Mouse (Mus musculus) frontal cortex, postnatal 10 days (tissue): ENCODE data around the gene Gzf1.
A peak's percentile ranks its signal among the peaks of the same experiment; 100 is the strongest.

ENCODE experiments used
- DNase-seq, 2 experiments: peaks; one replicate each; pipeline ENCODE4 v3.0.0; 2022; ENCODE audit warnings: low spot score in 2 of 2, mixed read lengths in 1 of 2

Gene Gzf1

DNA sequence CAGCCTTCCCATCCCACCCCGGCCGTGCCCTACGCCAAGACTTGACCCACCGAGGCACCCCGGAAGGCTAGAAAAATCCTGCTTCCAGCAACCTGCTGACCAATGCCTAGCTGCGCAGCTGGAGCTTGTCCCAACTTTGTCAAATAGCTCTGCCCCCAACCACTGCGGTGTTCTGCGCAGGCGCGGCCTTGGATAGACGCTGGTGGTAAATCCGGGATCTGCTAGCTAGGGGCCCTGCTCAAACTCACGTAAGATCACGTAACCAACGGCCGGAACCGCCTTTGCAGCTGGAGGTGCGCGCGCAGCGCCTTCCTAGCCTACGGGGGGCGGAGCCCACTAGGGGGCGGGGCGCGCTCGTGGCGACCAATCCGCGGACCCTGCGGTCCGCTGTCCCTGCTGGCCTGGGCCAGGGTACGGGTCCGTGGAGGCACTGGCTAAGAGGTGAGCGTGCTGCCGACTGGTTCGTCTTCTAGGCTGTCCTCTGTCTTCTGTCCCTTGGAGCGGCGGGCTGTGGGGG lies at the start of gene Gzf1:
Gzf1 (plus strand) TSS at position 249 of the 517 bp plus-strand sequence.
- DNase-seq: peak; percentile 98

DNA sequence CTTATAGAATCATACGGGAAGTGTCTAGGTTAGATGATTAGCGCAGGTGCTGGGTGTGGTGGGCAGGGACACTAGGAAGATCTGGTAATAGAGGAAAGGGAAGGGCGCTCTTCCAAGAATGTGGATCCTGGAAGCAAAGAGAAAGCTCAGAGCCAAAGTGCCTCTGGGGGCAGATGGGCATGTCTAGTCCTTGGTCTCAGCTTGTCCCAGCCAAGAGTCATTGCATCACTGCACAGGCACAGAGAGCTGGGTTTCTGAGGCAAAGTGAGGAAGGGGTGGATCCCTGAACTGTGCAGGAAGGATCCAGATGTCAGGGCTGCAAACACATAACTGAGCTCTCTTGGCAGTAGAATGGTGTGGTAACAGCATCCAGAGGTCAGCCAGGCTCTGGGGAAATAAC lies 49.2 kb upstream of the Gzf1 start:
- DNase-seq: no peak

DNA sequence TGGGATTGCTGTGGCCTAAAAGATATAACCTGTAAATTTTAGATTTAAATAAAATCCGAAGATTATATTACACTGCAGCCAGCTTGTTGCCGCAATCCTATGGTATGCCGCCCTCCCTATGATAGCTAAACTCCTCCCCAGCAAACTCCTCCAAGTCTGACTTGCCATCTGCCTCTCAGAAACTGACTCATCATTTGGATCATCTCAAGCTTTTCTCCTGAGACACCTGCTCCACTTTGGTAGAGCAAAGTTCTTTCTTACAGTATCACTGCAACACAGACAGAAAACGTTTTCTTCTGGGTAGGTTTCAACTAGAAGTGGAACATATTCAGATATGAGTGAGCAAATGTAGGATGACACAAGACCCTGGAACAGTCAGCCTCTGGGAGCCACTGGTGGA lies 46.4 kb upstream of the Gzf1 start:
- no peak for DNase-seq

DNA sequence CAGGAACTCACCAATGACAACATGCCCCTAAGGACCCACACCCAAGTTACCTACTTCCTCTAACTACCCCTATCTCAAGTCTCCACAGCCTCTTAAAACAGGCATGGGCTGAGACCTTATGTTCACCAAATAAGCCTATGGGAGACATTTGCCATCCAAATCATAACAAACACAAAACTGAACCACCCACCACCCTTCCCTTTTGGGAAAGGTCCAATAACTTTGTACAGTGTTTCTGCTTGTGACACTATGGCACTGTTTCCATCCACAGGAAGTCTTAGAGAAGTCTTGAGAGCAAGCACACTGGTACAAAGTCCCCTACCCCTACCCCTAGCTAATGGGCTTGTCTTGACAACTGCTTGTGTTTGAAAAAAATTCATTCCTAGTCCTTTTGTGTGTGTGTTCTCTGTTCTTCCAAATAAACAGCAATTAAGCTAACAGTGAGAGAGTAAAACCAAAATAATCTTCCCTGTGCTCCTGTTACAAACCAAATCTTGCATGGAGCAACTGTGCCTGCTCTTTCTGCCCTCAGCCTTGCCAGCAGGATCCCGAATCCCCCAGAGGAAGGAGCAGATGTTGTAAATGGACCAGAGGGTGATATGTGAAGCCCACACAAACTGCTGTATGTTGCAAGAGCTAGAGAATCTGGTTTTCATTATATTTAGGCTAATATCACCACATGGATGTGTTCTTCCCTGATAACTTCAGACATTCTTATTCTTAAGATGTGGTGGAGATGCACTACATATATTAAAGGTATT lies 38.0 kb upstream of the Gzf1 start:
- DNase-seq: no peak

DNA sequence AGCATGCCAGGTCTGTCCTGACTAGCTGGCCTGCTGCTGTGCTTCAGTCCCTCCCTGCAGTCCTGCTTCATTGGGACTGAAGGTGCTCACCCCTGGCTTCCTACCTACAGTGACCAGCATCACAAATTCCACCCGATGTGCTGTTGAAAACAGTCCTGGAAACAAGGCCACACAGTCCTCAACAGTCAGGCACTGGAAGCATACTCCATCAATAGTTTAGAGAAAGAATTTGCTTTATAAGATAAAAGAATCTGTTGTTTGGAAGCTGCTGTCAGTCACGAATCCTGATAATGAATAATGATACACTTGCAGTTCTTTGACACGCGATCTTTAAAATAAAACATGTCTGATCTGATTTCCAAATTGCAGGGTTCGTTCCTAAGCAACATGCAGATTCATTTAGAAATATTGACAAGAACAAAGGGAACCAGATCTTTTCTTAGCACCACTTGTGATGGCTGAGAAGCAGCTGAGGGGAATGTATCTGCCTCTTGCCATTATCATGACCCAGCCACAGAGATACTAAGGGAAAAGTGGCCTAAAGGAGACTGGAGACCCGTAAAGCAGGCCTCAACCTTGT lies 36.3 kb upstream of the Gzf1 start:
- DNase-seq: no peak

DNA sequence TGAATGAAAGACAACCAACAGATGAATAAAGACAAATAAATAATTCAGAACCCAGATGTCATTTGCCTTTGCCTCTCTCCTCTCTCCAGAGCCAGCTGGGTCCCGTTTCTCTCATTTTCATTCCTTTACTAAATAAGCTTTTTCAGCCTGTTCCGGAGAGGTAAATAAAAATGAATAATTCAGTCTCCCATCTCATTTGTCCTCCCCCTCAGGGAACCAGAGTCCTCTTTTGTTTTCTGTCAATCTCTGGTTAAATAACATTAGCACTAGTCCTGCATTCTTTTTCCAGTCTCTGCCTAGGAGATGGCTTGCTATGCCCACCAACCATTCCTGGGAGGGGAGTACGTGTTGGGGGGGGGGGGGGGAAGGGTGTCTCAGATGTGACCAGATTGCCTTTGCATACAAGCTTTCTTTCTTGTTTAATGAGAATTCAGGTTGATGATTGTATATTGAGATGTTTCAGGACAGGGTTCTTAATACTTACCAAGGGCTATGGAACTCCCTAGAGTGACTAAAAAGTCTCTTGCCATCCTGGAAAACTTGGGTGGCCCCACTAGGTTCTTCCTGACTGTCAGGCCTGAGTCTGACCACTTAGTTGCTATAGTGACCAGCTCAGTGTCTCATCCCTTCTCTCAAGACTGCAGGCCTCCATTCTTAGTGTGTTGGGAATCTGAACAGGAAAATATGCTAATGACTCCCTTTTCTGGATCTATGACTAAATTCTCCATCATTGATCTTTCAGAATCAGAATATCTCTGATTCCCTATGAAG lies 30.1 kb upstream of the Gzf1 start:
- DNase-seq: no peak

DNA sequence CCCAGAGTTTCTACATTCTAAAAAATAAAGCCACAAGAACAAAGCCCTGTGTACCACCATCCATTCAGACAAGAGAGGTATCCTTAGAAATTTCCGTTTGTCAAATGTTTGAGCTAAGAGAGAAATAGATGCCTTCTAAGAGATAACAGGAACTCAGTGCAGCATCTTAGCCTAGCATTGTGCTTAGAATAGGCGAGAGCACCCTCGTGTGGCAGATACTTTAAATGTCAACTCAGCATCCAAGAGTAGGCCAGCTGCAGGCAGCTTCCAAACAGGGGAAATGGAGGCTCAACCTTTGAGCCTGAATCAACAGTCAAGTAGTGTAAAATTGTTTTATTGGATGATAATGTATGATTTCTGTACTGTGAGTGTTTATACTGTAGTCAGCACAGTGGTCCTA lies 25.9 kb upstream of the Gzf1 start:
- peak; percentile 40 to 74 for DNase-seq

DNA sequence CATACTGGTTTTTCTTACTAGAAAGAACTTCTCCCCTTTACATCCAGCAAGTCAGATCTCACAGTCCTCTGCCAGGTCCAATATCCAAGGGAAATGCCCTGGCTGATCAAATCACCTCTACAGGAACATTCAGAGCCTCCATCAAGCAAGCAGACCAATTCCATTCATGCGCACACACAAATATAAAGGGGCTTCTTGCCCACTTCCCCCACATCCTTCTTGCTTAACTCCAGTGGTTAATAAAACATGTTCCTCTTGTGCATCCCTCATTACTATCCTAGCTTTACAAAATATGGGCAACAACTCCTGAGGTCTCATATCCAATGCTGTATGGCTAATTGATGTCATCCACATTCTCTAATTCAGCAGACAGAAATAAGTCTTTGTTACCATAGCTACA lies 17.4 kb upstream of the Gzf1 start:
- no peak for DNase-seq

DNA sequence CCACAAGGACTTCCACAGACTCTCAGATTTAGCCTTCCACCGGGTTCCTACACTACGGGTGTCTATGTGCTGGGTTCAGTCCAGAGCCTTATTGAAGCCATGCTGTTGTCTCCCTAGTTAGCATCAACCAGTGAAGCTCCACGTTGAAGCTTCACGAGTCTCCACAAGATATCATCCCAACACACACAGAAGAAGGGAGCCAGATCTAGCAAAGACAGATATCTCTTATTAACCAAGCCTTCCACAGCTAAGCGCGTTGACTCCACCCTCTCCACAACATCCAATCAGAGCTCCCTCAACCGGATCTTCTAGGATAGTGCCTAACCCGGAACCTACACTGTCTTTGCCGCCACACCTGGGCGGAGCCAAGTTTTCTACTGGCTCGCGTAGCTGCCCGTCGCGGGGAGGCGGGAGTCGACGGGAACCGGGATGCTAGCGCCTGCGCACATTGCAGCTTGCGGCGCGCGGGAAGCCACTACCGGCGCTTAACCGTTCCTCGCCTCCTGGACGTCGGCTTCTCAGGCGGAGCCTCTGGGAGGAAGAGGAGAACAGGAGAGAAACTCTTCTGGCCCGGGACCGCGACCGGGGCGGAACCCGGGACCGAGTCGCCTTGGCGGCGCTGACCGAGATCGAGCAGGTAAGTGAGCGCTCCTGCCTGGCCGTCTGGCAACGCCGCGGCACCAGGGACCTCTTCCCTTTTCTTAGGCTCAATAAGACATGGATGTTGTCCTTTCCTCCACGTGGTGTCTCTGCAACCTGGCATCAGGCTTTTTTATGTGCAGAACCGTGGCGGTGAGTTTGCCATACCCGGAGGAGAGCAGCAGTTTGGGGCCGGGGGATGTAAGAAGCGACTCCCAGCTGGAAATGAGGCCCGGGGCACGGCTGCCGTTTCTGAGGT lies 8.4 kb upstream of the Gzf1 start, which contains the start of gene Nxt1:
Nxt1 (plus strand) TSS at position 403 of the 898 bp plus-strand sequence.
- DNase-seq: peak; percentile 97 to 99

DNA sequence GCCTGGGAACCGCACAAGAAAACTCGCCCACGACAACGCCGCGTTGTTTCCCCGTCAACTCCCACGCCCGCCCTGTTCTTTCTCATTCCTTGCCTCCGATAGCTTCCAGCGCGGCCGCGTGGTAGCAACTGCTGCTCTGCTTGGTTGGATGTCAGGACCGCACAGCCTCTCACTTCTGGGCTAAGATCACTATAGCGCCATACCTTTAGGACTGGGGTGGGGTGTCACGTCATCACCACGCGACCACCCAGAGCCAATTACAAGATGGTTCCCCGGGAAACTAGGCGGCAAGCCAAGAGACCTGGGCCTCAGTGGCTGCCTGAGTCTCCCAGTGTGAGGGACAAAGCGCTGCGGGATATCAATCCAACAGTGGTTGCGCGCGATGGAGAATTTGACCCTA lies 3.0 kb upstream of the Gzf1 start:
- DNase-seq: peak; percentile 83 to 86

DNA sequence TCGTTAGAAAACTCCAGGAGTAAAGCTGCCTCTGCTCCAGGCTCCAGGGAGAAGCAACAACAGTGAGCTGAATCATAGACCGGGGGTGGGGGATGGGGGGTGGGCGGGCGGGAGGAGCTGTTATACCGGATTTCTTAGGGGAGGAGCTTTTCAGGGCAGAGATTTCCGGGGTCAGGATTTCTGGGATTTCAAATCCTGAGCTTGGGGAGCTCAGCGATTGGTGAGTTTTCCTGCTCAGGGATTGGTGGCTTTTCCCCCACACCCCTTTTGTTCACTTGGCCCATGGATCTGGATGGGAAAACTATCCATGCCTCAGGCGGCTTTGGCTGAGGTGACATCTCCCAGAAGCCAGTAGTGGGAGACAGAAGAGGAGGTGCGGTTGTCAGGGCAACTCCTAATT lies 1.5 kb upstream of the Gzf1 start:
- peak; percentile 38 for DNase-seq

DNA sequence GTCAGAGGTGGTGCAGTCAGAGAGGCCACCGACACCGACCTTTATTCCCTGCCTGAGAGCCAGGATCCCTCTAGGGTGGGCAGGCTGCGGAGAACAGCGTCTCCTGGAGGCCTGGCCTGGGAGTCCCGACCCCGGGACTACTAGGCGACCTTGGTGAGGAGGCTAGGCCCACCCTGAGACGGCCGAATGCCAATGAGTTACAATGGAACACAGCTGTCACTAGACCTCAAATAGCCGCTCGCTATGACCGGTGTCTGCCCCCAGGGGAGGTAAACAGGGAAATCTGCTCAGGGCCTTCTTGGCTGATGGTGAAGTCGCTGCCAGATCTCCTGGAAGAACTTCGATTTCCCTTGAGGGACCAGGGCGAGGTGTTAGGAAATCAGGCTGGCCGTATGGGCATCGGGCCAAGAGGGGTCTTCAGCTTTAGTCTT lies 653 bp downstream of the Gzf1 start:
- DNase-seq: peak; percentile 51 to 56

DNA sequence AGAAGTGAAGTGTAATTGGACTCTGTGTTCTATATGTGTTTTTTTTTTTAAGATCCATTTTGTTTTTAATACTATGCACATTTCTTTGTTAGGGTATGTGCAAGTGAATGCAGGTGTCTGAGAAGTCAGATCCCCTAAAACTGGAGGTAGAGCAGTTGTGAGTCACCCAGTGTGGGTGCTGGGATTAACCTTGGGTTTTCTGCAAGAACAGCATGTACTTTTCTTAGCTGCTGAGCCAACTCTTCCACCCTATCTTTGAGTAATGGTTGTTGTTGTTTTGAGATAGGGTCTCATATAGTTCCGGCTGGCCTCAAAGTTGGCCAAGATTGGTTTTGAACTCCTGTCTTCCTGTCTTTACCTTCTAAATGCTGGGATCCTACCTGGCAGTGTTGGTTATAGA lies 2.2 kb downstream of the Gzf1 start:
- no peak for DNase-seq

DNA sequence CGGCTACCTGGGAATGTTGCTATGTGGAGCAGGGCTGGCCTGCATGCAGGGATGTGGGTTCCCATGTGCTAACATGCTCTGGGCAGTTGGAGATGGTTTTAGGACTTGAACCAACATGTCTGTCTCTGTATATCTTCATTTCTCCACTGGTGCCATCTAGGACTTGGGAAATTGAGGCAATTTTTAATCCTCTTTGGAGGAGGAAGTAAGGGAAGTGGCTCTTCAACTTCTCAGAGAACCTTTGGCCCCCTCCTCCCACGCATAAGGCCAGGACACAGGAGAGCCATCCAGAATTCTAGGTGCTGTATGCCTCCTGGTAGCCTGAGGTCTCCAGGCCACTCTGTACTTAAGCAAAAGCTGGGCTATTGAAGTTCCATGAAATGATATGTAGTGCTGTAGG lies 4.1 kb downstream of the Gzf1 start:
- DNase-seq: no peak

DNA sequence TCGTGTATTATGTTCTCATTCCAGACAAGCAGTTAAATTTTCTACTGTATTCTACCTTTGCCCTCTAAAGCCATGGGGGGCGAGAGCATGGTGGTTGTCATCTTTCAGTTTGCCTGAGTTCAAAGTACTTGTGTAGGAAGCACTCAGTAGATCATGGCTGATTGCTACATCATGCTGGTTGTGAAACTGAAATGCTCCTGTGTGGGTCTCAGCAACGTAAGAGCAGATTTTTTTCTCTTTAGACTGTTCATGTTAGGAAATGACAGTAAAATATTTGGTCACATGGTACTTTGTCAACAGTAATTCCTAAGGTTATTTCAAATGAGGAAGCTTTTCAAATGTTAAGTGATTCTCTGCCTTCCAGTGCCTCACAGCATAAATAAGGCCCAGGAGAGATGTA lies 4.9 kb downstream of the Gzf1 start:
- no peak for DNase-seq

DNA sequence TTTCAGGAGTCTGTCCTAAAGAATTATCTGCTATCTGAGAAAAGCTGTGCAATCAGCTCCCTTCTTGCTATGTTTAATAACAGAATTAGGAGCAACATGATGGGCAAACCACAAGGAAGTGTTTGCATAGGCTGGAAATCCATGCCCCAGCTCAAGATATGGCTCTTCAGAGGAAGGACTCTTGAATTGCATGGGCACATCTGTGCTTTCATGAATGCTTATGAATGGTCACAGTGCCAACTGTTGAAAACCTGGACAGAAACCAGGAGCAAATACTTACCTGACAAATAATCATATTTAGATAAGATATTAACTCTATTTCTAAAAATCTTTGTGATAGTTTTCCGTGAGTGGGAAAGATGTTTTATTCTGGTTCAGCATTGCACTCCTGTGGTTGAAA lies 6.0 kb downstream of the Gzf1 start:
- DNase-seq: no peak

DNA sequence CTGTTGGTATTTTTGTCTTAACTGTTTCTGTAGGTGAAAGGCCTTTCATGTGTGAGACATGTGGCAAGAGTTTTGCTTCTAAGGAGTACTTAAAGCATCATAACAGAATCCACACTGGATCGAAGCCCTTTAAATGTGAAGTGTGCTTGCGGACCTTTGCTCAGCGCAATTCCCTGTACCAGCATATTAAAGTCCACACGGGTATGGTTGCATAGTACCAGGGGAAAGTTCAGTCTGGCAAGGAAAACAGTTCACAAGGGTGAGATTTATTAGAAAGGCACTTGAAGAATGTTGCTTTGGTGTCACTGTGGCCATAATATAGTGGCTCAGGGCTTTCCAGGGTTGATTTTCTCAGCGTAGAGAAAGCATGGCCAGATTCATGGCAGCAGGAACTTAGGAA lies 7.1 kb downstream of the Gzf1 start:
- no peak for DNase-seq

DNA sequence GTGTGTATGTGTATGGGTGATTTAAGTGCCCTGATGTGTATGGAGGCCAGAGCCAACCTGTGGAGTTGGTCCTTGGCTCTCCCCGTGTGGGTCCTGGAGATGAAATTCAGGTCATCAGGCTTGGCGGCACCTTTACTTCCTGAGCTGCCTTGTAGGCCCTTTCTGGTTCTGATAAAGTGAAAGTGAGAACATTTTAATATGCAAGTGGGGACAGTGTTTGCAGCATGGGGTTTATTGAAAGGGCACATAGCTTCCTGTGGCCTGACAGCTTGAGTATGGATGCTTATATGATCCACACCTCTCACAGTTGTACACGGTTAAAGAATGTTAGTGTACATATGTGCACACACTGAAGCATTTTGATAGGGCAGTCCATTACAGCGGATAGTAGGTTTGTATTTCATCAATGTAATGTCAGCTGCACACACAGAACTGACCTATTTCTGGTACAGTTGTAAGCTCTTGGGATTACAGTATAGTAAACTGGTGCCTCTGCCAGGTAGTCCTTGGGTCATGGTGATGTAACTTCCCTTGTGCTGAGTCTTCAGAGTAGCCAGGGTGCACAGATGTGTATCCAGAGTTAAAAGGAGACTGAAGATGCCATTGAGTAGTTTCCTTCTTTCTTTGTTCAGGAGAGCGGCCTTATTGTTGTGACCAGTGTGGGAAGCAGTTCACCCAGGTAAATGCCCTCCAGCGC lies 8.8 kb downstream of the Gzf1 start:
- no peak for DNase-seq

DNA sequence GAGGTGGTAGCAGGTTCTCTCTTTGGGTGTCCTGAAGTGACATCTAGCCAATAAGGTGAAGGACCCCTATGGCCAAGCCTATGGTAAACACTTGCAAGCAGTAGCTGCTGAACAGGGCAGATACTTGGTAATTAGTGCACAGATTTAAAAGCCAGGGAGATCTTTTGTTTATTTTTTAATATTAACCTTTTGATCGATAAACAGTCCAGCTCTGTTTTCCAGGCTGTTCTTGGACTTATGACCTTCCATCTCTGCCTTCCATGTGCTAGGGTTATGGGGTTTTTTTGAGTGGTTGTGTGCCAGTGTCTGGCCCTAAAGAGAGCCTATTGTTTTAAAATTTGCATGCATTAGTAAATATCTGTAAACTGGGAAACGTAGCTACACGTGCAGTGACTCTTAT lies 9.5 kb downstream of the Gzf1 start:
- no peak for DNase-seq

DNA sequence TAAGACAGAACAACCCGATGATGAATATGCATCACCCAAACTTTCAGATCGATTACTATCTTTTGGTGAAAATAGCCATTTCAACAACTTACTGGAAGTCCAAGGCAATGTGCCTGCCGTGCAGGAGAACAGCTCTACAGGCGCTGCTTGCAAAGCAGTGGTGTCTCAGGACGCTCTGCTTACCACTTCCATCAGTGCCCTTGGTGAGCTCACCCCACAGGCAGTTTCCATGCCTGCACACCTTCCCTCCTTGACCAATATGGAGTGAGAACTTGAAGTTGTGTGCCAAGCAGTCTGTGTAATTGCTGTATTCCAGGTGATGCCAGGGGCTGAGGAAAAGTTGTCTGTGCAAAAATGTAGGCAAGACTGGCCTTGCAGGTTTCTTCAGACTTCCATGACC lies 10.0 kb downstream of the Gzf1 start:
- no peak for DNase-seq

DNA sequence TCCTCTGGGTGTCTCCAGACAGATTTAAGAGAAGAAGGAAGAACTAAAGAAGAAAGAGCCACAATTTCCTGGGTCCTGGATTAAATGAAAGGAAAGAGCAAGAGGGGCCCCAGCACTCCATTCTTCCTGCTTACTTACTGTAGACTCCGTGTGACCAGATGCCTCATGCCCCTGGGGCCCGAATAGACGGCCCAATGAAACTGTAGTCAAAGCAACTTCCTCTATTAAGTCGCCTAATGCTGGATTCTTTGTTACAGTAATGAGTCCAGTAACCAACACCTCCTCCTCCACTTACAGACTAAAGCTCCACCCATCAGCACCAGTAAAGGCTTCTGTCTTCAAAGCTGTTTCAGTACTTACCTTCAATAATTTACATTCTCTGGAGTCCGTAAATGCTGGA lies 17.7 kb downstream of the Gzf1 start:
- no peak for DNase-seq
